Mouse (Mus musculus) hindbrain, postnatal 0 days (tissue): Measurements from ENCODE around the gene Arid3a. TPM values are rescaled to one million over a fixed set of nuclear protein-coding genes. Genes with fewer than 3 reads are reported as not detected.
A peak's percentile ranks its signal among the peaks of the same experiment; 100 is the strongest.

Source experiments
- ATAC-seq: fragments of 200-750 bp; cut with Nextera tagmentation; 2 replicates; pipeline ENCODE4 v1.8.0; 2017; ENCODE audit warnings: mild to moderate bottlenecking, moderate TSS enrichment, moderate library complexity
- DNase-seq: peaks from one replicate; pipeline ENCODE4 v3.0.0-alpha.2; 2015; ENCODE audit warnings: low spot score
- H3K27ac ChIP-seq: fragments of 300-500 bp; sonication (generic); 2 replicates; pipeline ENCODE4 v1.5.1; 2014; ENCODE audit warnings: mild to moderate bottlenecking
- H3K27me3 ChIP-seq: fragments of 300-500 bp; sonication (generic); 2 replicates; pipeline ENCODE4 v1.6.1; 2014; ENCODE audit warnings: low read length, mixed read lengths; ENCODE audit not compliant: insufficient read depth
- H3K36me3 ChIP-seq: fragments of 300-500 bp; sonication (generic); 2 replicates; pipeline ENCODE4 v1.6.1; 2014; ENCODE audit warnings: low read length, mixed read lengths; ENCODE audit not compliant: insufficient read depth
- H3K4me1 ChIP-seq: fragments of 300-500 bp; sonication (generic); 2 replicates; pipeline ENCODE4 v1.6.1; 2014; ENCODE audit warnings: antibody characterized with exemption, low read length, mixed read lengths; ENCODE audit not compliant: insufficient read depth
- H3K4me2 ChIP-seq: fragments of 300-500 bp; sonication (generic); 2 replicates; pipeline ENCODE4 v1.6.1; 2014; ENCODE audit warnings: low read depth, mild to moderate bottlenecking, low read length, moderate library complexity, mixed read lengths
- H3K4me3 ChIP-seq: fragments of 300-500 bp; sonication (generic); 2 replicates; pipeline ENCODE4 v1.5.1; 2014; ENCODE audit warnings: low read length
- H3K9ac ChIP-seq: fragments of 300-500 bp; sonication (generic); replicated peaks from 2 replicates; pipeline ENCODE4 v1.6.1; 2014; ENCODE audit warnings: mild to moderate bottlenecking, low read length, moderate library complexity, mixed read lengths
- H3K9me3 ChIP-seq: fragments of 300-500 bp; sonication (generic); 2 replicates; pipeline ENCODE4 v1.6.1; 2016; ENCODE audit warnings: low read length, mixed read lengths
- CTCF ChIP-seq: IDR thresholded peaks from 2 replicates; pipeline ENCODE4 v1.5.1; 2016; ENCODE audit warnings: antibody characterized with exemption, control low read depth, low read depth
- WGBS: fragments of 180-500 bp; shearing (Covaris S2); extraction: QIAGEN DNeasy Blood & Tissue Kit; methylation state at CpG from one replicate; pipeline ENCODE4 v1.1.7; 2014; 5-methylcytosine and 5-hydroxymethylcytosine counted together
- polyA plus RNA-seq: library from polyadenylated mRNA; unstranded; fragments of >200 nt; fragmentation: Nextera tagmentation; extraction: Ambion mirVana; gene quantifications from 2 replicates; pipeline ENCODE4 v1.2.1, GENCODE M21; 2015
- total RNA-seq: library from RNA; depleted of rRNA; stranded (reverse); fragments of >200 nt; gene quantifications from 2 replicates; pipeline ENCODE4 v1.2.3, GENCODE M21; 2014

Arid3a gene
- total and polyA plus RNA-seq, 2 experiments from 2014 or later = 2.6 to 10.1 TPM

- ATAC-seq (no peak), DNase-seq (no peak)
- Histone ChIP-seq H3K4me3 (no peak overlapping the region), H3K4me2 (no peak overlapping the region), H3K4me1 (peaks cover 10% of the 10 kb centered on the region), H3K27me3 (no peaks in the 10 kb centered on the region), H3K36me3 (peaks cover 24% of the 10 kb centered on the region; the same call in 1 of the 2 replicates), H3K27ac (no peak overlapping the region), H3K9me3 (no peaks in the 10 kb centered on the region), H3K9ac (no peak overlapping the region)
- no peak for TF ChIP-seq CTCF
- 94% methylated on average over 20 of the region's 21 CpGs for WGBS
Observed at GRCm38 (mm10) chr10:79978061-79978460, 51.2 kb downstream of the Arid3a start.

- WGBS = 92% methylated on average over 22 of the region's 22 CpGs
- Histone ChIP-seq H3K4me2 (no peak overlapping the region), H3K27ac (no peak overlapping the region), H3K36me3 (peaks cover 24% of the 10 kb centered on the region; the same call in 1 of the 2 replicates), H3K9ac (no peak overlapping the region), H3K27me3 (no peaks in the 10 kb centered on the region), H3K4me3 (no peak overlapping the region), H3K4me1 (peaks cover 14% of the 10 kb centered on the region), H3K9me3 (no peaks in the 10 kb centered on the region)
- TF ChIP-seq CTCF = no peak
- ATAC-seq (no peak), DNase-seq (no peak)
Observed at GRCm38 (mm10) chr10:79979401-79980155, 52.7 kb downstream of the Arid3a start.

GRCm38 (mm10) chr10:79983205-79983604, 56.4 kb downstream of the Arid3a start:
- no peaks in the 10 kb centered on the region for H3K9me3 ChIP-seq
- DNase-seq = no peak
- no peak for ATAC-seq
- peaks cover 3% of the 10 kb centered on the region; the same call in 1 of the 2 replicates for H3K27me3 ChIP-seq
- 71% methylated on average over 5 of the region's 5 CpGs for WGBS
- peak overlapping the region; percentile 87 for H3K9ac ChIP-seq
- H3K27ac ChIP-seq = peak overlapping the region; percentile 97; the same call in 1 of the 2 replicates
- peak overlapping the region; percentile 68 for H3K4me2 ChIP-seq
- peaks cover 10% of the 10 kb centered on the region; the same call in 1 of the 2 replicates for H3K36me3 ChIP-seq
- H3K4me3 ChIP-seq = peak overlapping the region; percentile 68
- TF ChIP-seq CTCF = no peak
- peaks cover 21% of the 10 kb centered on the region for H3K4me1 ChIP-seq

- ATAC-seq (no peak), DNase-seq (peak; percentile 66)
- Histone ChIP-seq H3K27ac (peak overlapping the region; percentile 97), H3K4me1 (peaks cover 21% of the 10 kb centered on the region), H3K27me3 (peaks cover 7% of the 10 kb centered on the region; the same call in 1 of the 2 replicates), H3K4me2 (peak overlapping the region; percentile 68), H3K9ac (peak overlapping the region; percentile 87), H3K4me3 (peak overlapping the region; percentile 68), H3K36me3 (peaks cover 5% of the 10 kb centered on the region; the same call in 1 of the 2 replicates), H3K9me3 (no peaks in the 10 kb centered on the region)
- under 1% methylated on average over 14 of the region's 21 CpGs for WGBS
- TF ChIP-seq CTCF = no peak
Observed at GRCm38 (mm10) chr10:79983670-79984069, 56.8 kb downstream of the Arid3a start.

GRCm38 (mm10) chr10:79984195-79984816, 57.5 kb downstream of the Arid3a start, which contains the start of gene Tmem259:
Gene Tmem259 (minus strand): TSS chr10:79984330.
- no peaks in the 10 kb centered on the region for H3K9me3 ChIP-seq
- peaks cover 21% of the 10 kb centered on the region for H3K4me1 ChIP-seq
- H3K27ac ChIP-seq = peak within 1 kb of the TSS; percentile 97
- peaks cover 13% of the 10 kb centered on the region for H3K27me3 ChIP-seq
- peak; percentile 86 for TF ChIP-seq CTCF
- WGBS = 2% methylated on average over 43 of the region's 49 CpGs
- peak; percentile 85 for ATAC-seq
- H3K36me3 ChIP-seq = no peaks in the 10 kb centered on the region; the same call in 1 of the 2 replicates
- peak within 1 kb of the TSS; percentile 68 for H3K4me3 ChIP-seq
- H3K4me2 ChIP-seq = peak within 1 kb of the TSS; percentile 68
- peak within 1 kb of the TSS; percentile 87 for H3K9ac ChIP-seq
- peak; percentile 96 for DNase-seq

GRCm38 (mm10) chr10:79984871-79985270, 58.0 kb downstream of the Arid3a start:
- DNase-seq (peak; percentile 99), ATAC-seq (peak; percentile 95)
- Histone ChIP-seq H3K27ac (peak overlapping the region; percentile 97), H3K9me3 (no peaks in the 10 kb centered on the region), H3K4me3 (peak overlapping the region; percentile 68), H3K4me1 (peaks cover 21% of the 10 kb centered on the region), H3K27me3 (peaks cover 19% of the 10 kb centered on the region), H3K4me2 (peak overlapping the region; percentile 68), H3K9ac (peak overlapping the region; percentile 87), H3K36me3 (no peaks in the 10 kb centered on the region)
- no peak for TF ChIP-seq CTCF
- WGBS = under 1% methylated on average over 22 of the region's 22 CpGs
